Mouse (Mus musculus): Measurements from ENCODE around the gene Cdkn2a.

Cdkn2a gene

GRCm38 (mm10) chr4:89277381-89277940, 17.0 kb downstream of the Cdkn2a start:
- no peak for DNase-seq (ENCODE audit: extremely low spot score, low read depth, low spot score)

GRCm38 (mm10) chr4:89276669-89277219, 17.7 kb downstream of the Cdkn2a start:
- no peak for DNase-seq (ENCODE audit: extremely low spot score, low read depth, low spot score)

- no peak for DNase-seq (ENCODE audit: extremely low spot score, low read depth, low spot score)
Measured at GRCm38 (mm10) chr4:89275811-89276584, 18.5 kb downstream of the Cdkn2a start.

- no peak for DNase-seq (ENCODE audit: extremely low spot score, low read depth, low spot score)
Measured at GRCm38 (mm10) chr4:89274829-89275548, 19.5 kb downstream of the Cdkn2a start.

GRCm38 (mm10) chr4:89274006-89274405, 20.4 kb downstream of the Cdkn2a start:
- DNase-seq (ENCODE audit: extremely low spot score, low read depth, low spot score), result no peak

- DNase-seq (ENCODE audit: extremely low spot score, low read depth, low spot score), result no peak
Measured at GRCm38 (mm10) chr4:89273585-89273984, 20.9 kb downstream of the Cdkn2a start.

- DNase-seq (ENCODE audit: extremely low spot score, low read depth, low spot score), result no peak
Measured at GRCm38 (mm10) chr4:89272961-89273540, 21.4 kb downstream of the Cdkn2a start.

- no peak for DNase-seq (ENCODE audit: extremely low spot score, low read depth, low spot score)
Measured at GRCm38 (mm10) chr4:89272101-89272718, 22.2 kb downstream of the Cdkn2a start.

GRCm38 (mm10) chr4:89257768-89258167, 36.7 kb downstream of the Cdkn2a start:
- DNase-seq (ENCODE audit: extremely low spot score, low read depth, low spot score), result no peak

- DNase-seq (ENCODE audit: extremely low spot score, low read depth, low spot score), result no peak
Measured at GRCm38 (mm10) chr4:89234446-89234845, 60.0 kb downstream of the Cdkn2a start.
